Mouse (Mus musculus): ENCODE measurements around the gene Ppm1n. TPM values are rescaled to one million over a fixed set of nuclear protein-coding genes. Genes with fewer than 3 reads are reported as not detected.

Gene Ppm1n
- polyA plus RNA-seq, 1 experiment, result 5.7 TPM

DNA sequence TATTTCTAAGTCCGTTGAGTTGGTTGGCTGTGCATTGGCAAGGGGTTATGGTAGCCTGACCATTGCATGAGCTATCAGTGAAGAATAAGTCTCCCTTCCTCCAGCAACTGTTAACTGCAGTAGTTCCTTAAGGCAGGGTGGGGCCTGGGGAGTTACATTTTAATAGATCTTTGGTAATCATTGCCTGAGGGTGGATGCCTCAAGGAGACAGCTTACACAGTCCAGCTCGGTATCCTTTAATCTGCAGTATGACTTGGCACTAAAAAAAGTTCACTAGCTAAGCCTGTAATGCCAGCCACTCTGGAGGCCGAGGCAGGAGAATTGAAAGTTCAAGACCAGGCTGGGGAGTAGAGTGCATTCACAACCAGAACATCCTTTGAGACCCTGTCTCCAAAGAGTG lies 48.0 kb downstream of the Ppm1n start:
- no peaks in the 10 kb centered on the region for H3K9me3 ChIP-seq (replicated peaks; ENCODE audit: control insufficient read depth, insufficient read depth, low read length, poor library complexity, severe bottlenecking)
- TF ChIP-seq POLR2A (IDR thresholded peaks at IDR 0.05; ENCODE audit: insufficient read depth, low read length), result no peak
- TF ChIP-seq CTCF (IDR thresholded peaks at IDR 0.05; ENCODE audit: low read depth, low read length), result no peak
- no peak for TF ChIP-seq EP300 (IDR thresholded peaks at IDR 0.05; ENCODE audit: insufficient read depth, low read depth, low read length)
- H3K36me3 ChIP-seq (ENCODE audit: control insufficient read depth, insufficient read depth, low read length, poor library complexity, severe bottlenecking), result no peaks in the 10 kb centered on the region

DNA sequence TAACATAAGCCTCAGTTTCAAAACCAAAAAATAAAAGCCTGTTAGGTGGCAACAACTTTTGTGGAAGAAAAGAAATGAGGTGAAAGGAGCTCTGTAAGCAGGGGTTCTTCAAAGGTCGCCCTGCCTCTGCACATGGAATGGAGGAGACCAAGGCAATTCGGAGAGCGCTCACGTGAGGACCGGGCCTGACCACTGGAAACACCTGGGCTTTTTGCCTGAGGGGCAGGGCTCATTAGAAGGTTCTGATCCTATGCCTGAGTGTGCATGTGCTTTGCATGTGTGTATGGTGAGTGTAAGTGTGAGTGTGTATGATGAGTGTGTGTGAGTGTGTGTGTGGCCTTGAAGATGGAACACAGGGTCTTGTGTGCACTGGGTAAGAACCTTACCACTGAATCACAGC lies 49.0 kb downstream of the Ppm1n start:
- no peak overlapping the region for H3K9ac ChIP-seq (ENCODE audit: low read depth, poor library complexity, severe bottlenecking)
- no peaks in the 10 kb centered on the region for H3K27me3 ChIP-seq (ENCODE audit: control insufficient read depth, insufficient read depth, low read length, poor library complexity, severe bottlenecking)
- H3K4me1 ChIP-seq (ENCODE audit: control insufficient read depth, insufficient read depth, low read length), result no peaks in the 10 kb centered on the region
- TF ChIP-seq CTCF (IDR thresholded peaks at IDR 0.05; ENCODE audit: low read depth, low read length), result no peak
- H3K27ac ChIP-seq (ENCODE audit: insufficient read depth, low read length), result no peak overlapping the region
- no peaks in the 10 kb centered on the region for H3K9me3 ChIP-seq (replicated peaks; ENCODE audit: control insufficient read depth, insufficient read depth, low read length, poor library complexity, severe bottlenecking)
- H3K36me3 ChIP-seq (ENCODE audit: control insufficient read depth, insufficient read depth, low read length, poor library complexity, severe bottlenecking), result no peaks in the 10 kb centered on the region
- H3K4me3 ChIP-seq (ENCODE audit: low read depth, low read length), result no peak overlapping the region

More for the DNA sequence above, 48.0 kb downstream of the Ppm1n start:
- Histone ChIP-seq H3K27me3 (ENCODE audit: control insufficient read depth, insufficient read depth, low read length, poor library complexity, severe bottlenecking) (no peaks in the 10 kb centered on the region), H3K4me3 (ENCODE audit: low read depth, low read length) (no peak overlapping the region), H3K4me1 (ENCODE audit: control insufficient read depth, insufficient read depth, low read length) (no peaks in the 10 kb centered on the region), H3K9ac (ENCODE audit: low read depth, poor library complexity, severe bottlenecking) (no peak overlapping the region), H3K27ac (ENCODE audit: insufficient read depth, low read length) (no peak overlapping the region)

DNA sequence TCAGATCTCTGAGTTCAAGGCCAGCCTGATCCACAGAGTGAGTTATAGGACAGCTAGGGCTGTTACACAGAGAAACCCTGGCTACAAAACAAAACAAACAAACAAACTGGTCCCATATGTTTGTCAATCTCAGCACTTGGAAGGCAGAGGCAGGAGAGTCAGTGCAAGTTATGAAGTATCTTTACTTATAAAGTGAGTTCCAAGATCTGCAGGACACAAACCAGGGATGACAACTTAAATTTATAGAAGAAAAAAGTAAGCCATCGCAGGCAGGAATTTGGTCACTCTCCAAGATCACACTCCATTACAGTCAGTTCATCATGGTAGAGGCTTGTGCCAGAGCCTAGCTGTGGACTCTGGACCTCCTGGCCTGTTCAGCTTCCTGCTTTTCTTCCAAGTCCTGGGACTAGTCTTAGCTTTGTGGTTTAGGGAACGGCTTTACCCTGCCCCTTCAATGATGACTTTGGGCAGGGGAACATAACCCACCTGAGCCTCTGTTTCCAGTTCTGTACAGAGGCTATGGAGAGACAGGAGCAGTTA lies 49.8 kb downstream of the Ppm1n start:
- no peak overlapping the region for H3K4me3 ChIP-seq (ENCODE audit: low read depth, low read length)
- no peaks in the 10 kb centered on the region for H3K9me3 ChIP-seq (replicated peaks; ENCODE audit: control insufficient read depth, insufficient read depth, low read length, poor library complexity, severe bottlenecking)
- TF ChIP-seq CTCF (IDR thresholded peaks at IDR 0.05; ENCODE audit: low read depth, low read length), result no peak
- no peak for TF ChIP-seq EP300 (IDR thresholded peaks at IDR 0.05; ENCODE audit: insufficient read depth, low read depth, low read length)
- H3K36me3 ChIP-seq (ENCODE audit: control insufficient read depth, insufficient read depth, low read length, poor library complexity, severe bottlenecking), result no peaks in the 10 kb centered on the region
- H3K9ac ChIP-seq (ENCODE audit: low read depth, poor library complexity, severe bottlenecking), result no peak overlapping the region
- no peak overlapping the region for H3K27ac ChIP-seq (ENCODE audit: insufficient read depth, low read length)
- no peaks in the 10 kb centered on the region for H3K4me1 ChIP-seq (ENCODE audit: control insufficient read depth, insufficient read depth, low read length)
- no peaks in the 10 kb centered on the region for H3K27me3 ChIP-seq (ENCODE audit: control insufficient read depth, insufficient read depth, low read length, poor library complexity, severe bottlenecking)

DNA sequence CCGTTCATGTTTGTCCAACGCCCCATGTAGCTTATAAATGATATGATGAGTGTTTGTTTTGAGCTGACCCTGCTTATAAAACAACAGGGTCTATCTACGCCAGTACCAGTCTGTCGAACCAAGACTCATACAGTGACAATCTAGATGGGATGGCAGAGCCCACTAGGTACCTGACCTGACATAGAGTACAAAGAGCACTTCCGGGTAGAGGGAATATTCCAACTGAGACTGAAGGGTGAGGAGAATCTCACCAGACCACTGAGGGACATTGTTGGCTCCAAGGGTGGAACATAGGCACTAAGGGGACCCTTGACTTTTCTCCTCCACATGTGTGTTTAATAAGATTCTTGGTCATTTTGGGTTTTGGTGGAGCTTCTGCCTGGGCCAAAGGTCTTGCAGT lies 50.5 kb downstream of the Ppm1n start:
- TF ChIP-seq POLR2A (IDR thresholded peaks at IDR 0.05; ENCODE audit: insufficient read depth, low read length) (no peak), CTCF (IDR thresholded peaks at IDR 0.05; ENCODE audit: low read depth, low read length) (no peak), EP300 (IDR thresholded peaks at IDR 0.05; ENCODE audit: insufficient read depth, low read depth, low read length) (no peak)
- Histone ChIP-seq H3K9me3 (replicated peaks; ENCODE audit: control insufficient read depth, insufficient read depth, low read length, poor library complexity, severe bottlenecking) (no peaks in the 10 kb centered on the region), H3K4me1 (ENCODE audit: control insufficient read depth, insufficient read depth, low read length) (no peaks in the 10 kb centered on the region), H3K4me3 (ENCODE audit: low read depth, low read length) (peak overlapping the region; percentile 97; the same call in 1 of the 2 replicates), H3K27me3 (ENCODE audit: control insufficient read depth, insufficient read depth, low read length, poor library complexity, severe bottlenecking) (no peaks in the 10 kb centered on the region), H3K27ac (ENCODE audit: insufficient read depth, low read length) (0 out of 2 replicates have a peak overlapping the region, but pooled peaks have one; percentile 39), H3K36me3 (ENCODE audit: control insufficient read depth, insufficient read depth, low read length, poor library complexity, severe bottlenecking) (no peaks in the 10 kb centered on the region), H3K9ac (ENCODE audit: low read depth, poor library complexity, severe bottlenecking) (peak overlapping the region; percentile 94)

DNA sequence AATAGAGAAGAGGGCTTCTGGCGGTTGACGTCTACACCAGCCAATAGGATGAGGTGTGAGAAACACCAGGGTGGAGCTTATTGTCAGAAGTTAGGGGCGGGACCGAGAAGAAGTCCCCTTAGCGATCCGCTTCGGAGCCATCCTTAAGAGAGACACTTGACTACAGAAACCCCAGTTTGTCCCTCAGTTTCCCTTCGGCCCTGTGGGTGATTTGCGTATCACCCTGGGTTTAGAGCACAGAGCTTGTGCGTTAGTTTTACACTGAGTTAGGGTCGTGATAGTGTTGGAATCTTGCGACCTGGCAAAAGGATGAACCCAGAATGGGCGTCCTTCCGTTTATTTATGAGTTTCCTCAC lies 51.1 kb downstream of the Ppm1n start:
- Histone ChIP-seq H3K36me3 (ENCODE audit: control insufficient read depth, insufficient read depth, low read length, poor library complexity, severe bottlenecking) (no peaks in the 10 kb centered on the region), H3K4me1 (ENCODE audit: control insufficient read depth, insufficient read depth, low read length) (no peaks in the 10 kb centered on the region), H3K9me3 (replicated peaks; ENCODE audit: control insufficient read depth, insufficient read depth, low read length, poor library complexity, severe bottlenecking) (no peaks in the 10 kb centered on the region), H3K27ac (ENCODE audit: insufficient read depth, low read length) (peak overlapping the region; percentile 39), H3K27me3 (ENCODE audit: control insufficient read depth, insufficient read depth, low read length, poor library complexity, severe bottlenecking) (no peaks in the 10 kb centered on the region), H3K4me3 (ENCODE audit: low read depth, low read length) (peak overlapping the region; percentile 97), H3K9ac (ENCODE audit: low read depth, poor library complexity, severe bottlenecking) (peak overlapping the region; percentile 94)
- TF ChIP-seq POLR2A (IDR thresholded peaks at IDR 0.05; ENCODE audit: insufficient read depth, low read length) (peak; percentile 93), CTCF (IDR thresholded peaks at IDR 0.05; ENCODE audit: low read depth, low read length) (no peak)

DNA sequence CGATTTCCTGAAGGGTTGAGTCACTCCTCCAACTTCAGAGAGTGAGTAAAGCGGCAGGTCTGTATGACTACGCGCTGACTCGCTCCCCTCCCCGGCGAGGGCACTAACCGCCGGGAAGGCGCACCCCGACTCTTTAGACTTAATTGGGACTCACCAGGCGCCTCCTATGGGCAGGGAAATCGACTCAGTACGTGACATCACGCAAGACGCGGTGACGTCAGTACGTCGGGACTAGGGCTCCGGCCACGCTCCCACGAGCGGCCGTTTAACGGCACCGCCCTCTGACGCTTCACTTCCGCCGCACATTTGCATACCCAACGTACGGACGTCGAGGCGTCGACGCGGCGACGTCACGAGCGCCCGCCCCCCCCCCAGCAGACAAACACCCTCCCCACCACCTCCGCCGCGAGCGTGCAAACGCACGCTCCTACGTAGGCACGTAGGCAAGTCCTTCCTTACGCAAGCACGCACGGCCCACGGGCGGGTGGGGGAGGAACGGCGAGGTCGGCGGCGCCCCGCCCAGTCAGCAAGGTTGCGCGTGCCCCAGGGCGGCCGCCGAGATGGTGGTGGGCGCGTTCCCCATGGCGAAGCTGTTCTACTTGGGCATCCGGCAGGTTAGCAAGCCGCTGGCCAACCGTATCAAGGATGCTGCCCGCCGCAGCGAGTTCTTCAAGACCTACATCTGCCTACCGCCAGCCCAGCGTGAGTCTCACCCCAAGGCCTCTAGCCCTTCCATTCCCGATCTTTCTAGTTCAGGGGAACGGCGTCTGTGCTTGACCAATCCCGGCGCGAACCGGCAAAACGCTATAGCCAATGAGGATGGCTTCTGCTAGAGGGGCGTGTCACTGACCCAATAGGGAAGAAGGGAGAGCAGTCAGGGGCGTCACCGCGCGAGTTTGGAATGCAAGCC lies 51.7 kb downstream of the Ppm1n start, which contains the start of gene Opa3:
TSS of gene Opa3 (plus strand) at position 452 of the 910 bp plus-strand sequence.
- H3K27me3 ChIP-seq (ENCODE audit: control insufficient read depth, insufficient read depth, low read length, poor library complexity, severe bottlenecking), result no peaks in the 10 kb centered on the region
- no peaks in the 10 kb centered on the region for H3K9me3 ChIP-seq (replicated peaks; ENCODE audit: control insufficient read depth, insufficient read depth, low read length, poor library complexity, severe bottlenecking)

More for the DNA sequence above, 51.7 kb downstream of the Ppm1n start, which contains the start of gene Opa3:
- H3K4me3 ChIP-seq (ENCODE audit: low read depth, low read length), result peak within 1 kb of the TSS; percentile 97
- no peaks in the 10 kb centered on the region for H3K4me1 ChIP-seq (ENCODE audit: control insufficient read depth, insufficient read depth, low read length)
- H3K36me3 ChIP-seq (ENCODE audit: control insufficient read depth, insufficient read depth, low read length, poor library complexity, severe bottlenecking), result no peaks in the 10 kb centered on the region
- peak; percentile 19 for TF ChIP-seq CTCF (IDR thresholded peaks at IDR 0.05; ENCODE audit: low read depth, low read length)
- peak; percentile 54; the same call in 1 of the 2 replicates for TF ChIP-seq EP300 (IDR thresholded peaks at IDR 0.05; ENCODE audit: insufficient read depth, low read depth, low read length)
- TF ChIP-seq POLR2A (IDR thresholded peaks at IDR 0.05; ENCODE audit: insufficient read depth, low read length), result peak; percentile 85
- peak within 1 kb of the TSS; percentile 94 for H3K9ac ChIP-seq (ENCODE audit: low read depth, poor library complexity, severe bottlenecking)
- H3K27ac ChIP-seq (ENCODE audit: insufficient read depth, low read length), result peak within 1 kb of the TSS; percentile 87
